ENCODE assay signal across 17 mouse cellular contexts in genomic region chr7:142895223-142895840, GRCm38 (mm10). TPM values are rescaled to one million over a fixed set of nuclear protein-coding genes. Genes with fewer than 3 reads are reported as not detected.
DNase-seq lines count a peak whose midpoint lies in the region; ATAC-seq and TF ChIP-seq lines count a peak whose summit lies in the region.
"Had no signal": no experiment of that assay in that cellular context is flagged by ENCODE, and none has a peak within 500 bp of the region (broad histone marks: within the 10 kb centered on the region; RNA-seq: fewer than 3 reads in every experiment).

No protein-coding gene starts in this region.

- H3K4me2 ChIP-seq in intestine, embryonic 14.5 days (ENCODE audit: low read length) = no peak overlapping the region
- H3K4me2 ChIP-seq in intestine, embryonic 16.5 days (ENCODE audit: low read depth, low read length) = no peak overlapping the region
- H3K4me2 ChIP-seq in stomach, postnatal 0 days (replicated peaks; ENCODE audit: low read depth) = no peak overlapping the region
- H3K4me2 ChIP-seq: embryonic facial prominence, embryonic 12.5 days; limb, embryonic 15.5 days; neural tube, embryonic 13.5 days had no signal

- WGBS in intestine, embryonic 14.5 days = 75% methylated on average over 18 of the region's 18 CpGs
- 82% methylated on average over 18 of the region's 18 CpGs for WGBS in intestine, embryonic 16.5 days
- 77% methylated on average over 18 of the region's 18 CpGs for WGBS in stomach, postnatal 0 days

- H3K27me3 ChIP-seq in intestine, embryonic 14.5 days (replicated peaks; ENCODE audit: control insufficient read depth, insufficient read depth, low read length) = 0 out of 2 replicates have a peak, but pooled peaks cover 6% of the 10 kb centered on the region
- no peaks in the 10 kb centered on the region for H3K27me3 ChIP-seq in intestine, embryonic 16.5 days (replicated peaks; ENCODE audit: control insufficient read depth, insufficient read depth, low read length)
- H3K27me3 ChIP-seq in stomach, postnatal 0 days (ENCODE audit: control insufficient read depth, insufficient read depth, low read length) = no peaks in the 10 kb centered on the region
- H3K27me3 ChIP-seq: embryonic facial prominence, embryonic 12.5 days; limb, embryonic 15.5 days had no signal

- H3K9me3 ChIP-seq in intestine, embryonic 14.5 days (ENCODE audit: control insufficient read depth, low read length) = no peaks in the 10 kb centered on the region
- no peaks in the 10 kb centered on the region for H3K9me3 ChIP-seq in intestine, embryonic 16.5 days (ENCODE audit: control insufficient read depth, low read length)
- H3K9me3 ChIP-seq in stomach, postnatal 0 days (ENCODE audit: control insufficient read depth, low read length) = no peaks in the 10 kb centered on the region
- H3K9me3 ChIP-seq: embryonic facial prominence, embryonic 12.5 days; limb, embryonic 15.5 days; neural tube, embryonic 13.5 days had no signal

- H3K4me1 ChIP-seq in intestine, embryonic 14.5 days (replicated peaks; ENCODE audit: control insufficient read depth, insufficient read depth, low read length) = 0 out of 2 replicates have a peak, but pooled peaks cover 5% of the 10 kb centered on the region
- peaks cover 3% of the 10 kb centered on the region; the same call in 1 of the 2 replicates for H3K4me1 ChIP-seq in intestine, embryonic 16.5 days (ENCODE audit: control insufficient read depth, insufficient read depth, low read length)
- no peaks in the 10 kb centered on the region for H3K4me1 ChIP-seq in stomach, postnatal 0 days (replicated peaks; ENCODE audit: control insufficient read depth, insufficient read depth)

- peak overlapping the region; percentile 50 for H3K4me3 ChIP-seq in gastrocnemius, adult 2 months
- no peak overlapping the region for H3K4me3 ChIP-seq in intestine, embryonic 14.5 days (ENCODE audit: low read depth, low read length)
- no peak overlapping the region for H3K4me3 ChIP-seq in intestine, embryonic 16.5 days (ENCODE audit: low read length)
- no peak overlapping the region for H3K4me3 ChIP-seq in stomach, postnatal 0 days (ENCODE audit: low read depth, low read length)
- H3K4me3 ChIP-seq: embryonic facial prominence, embryonic 12.5 days; erythroblast, embryonic 14.5 days; limb, embryonic 15.5 days; myocyte; neural tube, embryonic 13.5 days had no signal

- H3K9ac ChIP-seq in intestine, embryonic 14.5 days (ENCODE audit: low read length) = no peak overlapping the region
- no peak overlapping the region for H3K9ac ChIP-seq in intestine, embryonic 16.5 days (ENCODE audit: low read depth, low read length)
- no peak overlapping the region for H3K9ac ChIP-seq in stomach, postnatal 0 days (ENCODE audit: low read length)
- H3K9ac ChIP-seq: embryonic facial prominence, embryonic 12.5 days; limb, embryonic 15.5 days; neural tube, embryonic 13.5 days had no signal

- no peaks in the 10 kb centered on the region for H3K36me3 ChIP-seq in intestine, embryonic 14.5 days (ENCODE audit: control insufficient read depth, insufficient read depth, low read length)
- H3K36me3 ChIP-seq in intestine, embryonic 16.5 days (ENCODE audit: control insufficient read depth, insufficient read depth, low read length) = no peaks in the 10 kb centered on the region
- no peaks in the 10 kb centered on the region for H3K36me3 ChIP-seq in stomach, postnatal 0 days (ENCODE audit: control insufficient read depth, insufficient read depth, low read length)
- H3K36me3 ChIP-seq: embryonic facial prominence, embryonic 12.5 days; limb, embryonic 15.5 days; neural tube, embryonic 13.5 days had no signal

- TF ChIP-seq EP300 in stomach, postnatal 0 days (optimal IDR thresholded peaks at IDR 0.05) = no peak

- no peak for ATAC-seq in intestine, embryonic 14.5 days (replicated peaks; ENCODE audit: low FRiP score, low TSS enrichment, low read depth)
- no peak for ATAC-seq in intestine, embryonic 16.5 days
- ATAC-seq in stomach, postnatal 0 days (ENCODE audit: low FRiP score, low TSS enrichment) = no peak

- intact Hi-C loops in gastrocnemius, adult 2 months (cut with DNase I) = no loop called here

- no peak for DNase-seq in gastrocnemius, adult 2 months
- DNase-seq in gastrocnemius, postnatal 10 days = no peak
- peak; percentile 47 for DNase-seq in intestine, embryonic 14.5 days (ENCODE audit: low spot score)
- peak; percentile 11 to 61 for DNase-seq in spleen, postnatal 4 days (ENCODE audit: low spot score in 2 of 2)
- DNase-seq in spleen, postnatal 14 days (ENCODE audit: low spot score in 2 of 2) = no peak
- peak; percentile 10 for DNase-seq in stomach, postnatal 0 days (ENCODE audit: low spot score)

- TF ChIP-seq CTCF in gastrocnemius, adult 2 months (IDR thresholded peaks at IDR 0.05) = no peak
- no peak for TF ChIP-seq CTCF in stomach, postnatal 0 days (IDR thresholded peaks at IDR 0.05; ENCODE audit: low read depth)

- H3K27ac ChIP-seq in gastrocnemius, adult 2 months = no peak overlapping the region
- no peak overlapping the region for H3K27ac ChIP-seq in intestine, embryonic 14.5 days (ENCODE audit: low read depth)
- no peak overlapping the region for H3K27ac ChIP-seq in intestine, embryonic 16.5 days (ENCODE audit: low read length)
- no peak overlapping the region for H3K27ac ChIP-seq in stomach, postnatal 0 days (replicated peaks)
- H3K27ac ChIP-seq: embryonic facial prominence, embryonic 12.5 days; limb, embryonic 15.5 days; neural tube, embryonic 13.5 days had no signal

RNA-seq across cellular contexts. Expression of gene Th, which starts 35.6 kb away (rescaled TPM):
- total RNA-seq in gastrocnemius, adult 2 months (2021) = under 1 TPM in 1 of 2 experiments, not detected in 1; 0.33 TPM
- total RNA-seq in gastrocnemius, postnatal 10 days (2021) = under 1 TPM; 0.27 to 0.28 TPM
- polyA plus RNA-seq in intestine, embryonic 14.5 days (2014; fragmentation: Nextera tagmentation; extraction: Ambion mirVana) = 1.1 and 1.4 TPM in 2 replicates
- polyA plus RNA-seq in intestine, embryonic 16.5 days (2015; fragmentation: Nextera tagmentation; extraction: Ambion mirVana) = 2.1 and 3.3 TPM in 2 replicates
- polyA plus RNA-seq in stomach, postnatal 0 days (2015; fragmentation: Nextera tagmentation; extraction: Ambion mirVana) = 0.76 and 1.2 TPM in 2 replicates
- total RNA-seq: heart, adult 18-20 months; hematopoietic stem cell, adult 5-6 weeks; megakaryocyte-erythroid progenitor cell, adult 5-6 weeks had no signal
- polyA plus RNA-seq: activated CD4-positive, CD25-positive, alpha-beta regulatory T cell, adult 4 months; C2C12; erythroblast, embryonic 14.5 days; myocyte had no signal

Comparison
In these comparisons a context has a peak if more than half of its experiments do, and no peak if none do; other contexts are left out.
1. DNase-seq: peak in intestine, embryonic 14.5 days (single experiment), spleen, postnatal 4 days (2 of 2) and stomach, postnatal 0 days (single experiment); none in gastrocnemius, adult 2 months (single experiment), gastrocnemius, postnatal 10 days (single experiment) and spleen, postnatal 14 days (0 of 2).